Mouse (Mus musculus): ENCODE data around the gene Gm20388. TPM values are rescaled to one million over a fixed set of nuclear protein-coding genes. Genes with fewer than 3 reads are reported as not detected.

Gene Gm20388
- total RNA-seq, 1 experiment, result 27.0 TPM

GRCm38 (mm10) chr8:123832757-123833156, 3922.1 kb downstream of the Gm20388 start:
- TF ChIP-seq HCFC1 (IDR thresholded peaks at IDR 0.05; ENCODE audit: borderline replicate concordance, insufficient read depth, low read length), result no peak
- no peak for TF ChIP-seq MAFK (IDR thresholded peaks at IDR 0.05; ENCODE audit: insufficient read depth, low read depth, low read length)
- peaks cover 50% of the 10 kb centered on the region for H3K36me3 ChIP-seq (ENCODE audit: control insufficient read depth, insufficient read depth, low read length, poor library complexity, severe bottlenecking)
- no peak overlapping the region for H3K4me3 ChIP-seq (ENCODE audit: insufficient read depth in 1 of 2, low read depth in 1 of 2, low read length in 2 of 2, poor library complexity in 1 of 2, severe bottlenecking in 1 of 2)
- in situ Hi-C loops (cut with MboI; ENCODE audit: low sequenced_read_pairs in 2 of 2, unreplicated experiment in 2 of 2), result no loop called here
- no peak for DNase-seq (ENCODE audit: low read depth, low spot score)
- H3K4me1 ChIP-seq (ENCODE audit: control insufficient read depth in 2 of 2, insufficient read depth in 2 of 2, low read length in 2 of 2, poor library complexity in 1 of 2), result peaks cover 2 to 4% of the 10 kb centered on the region in 2 experiments; a peak in 1 of 4 replicates
- H3K27ac ChIP-seq (ENCODE audit: insufficient read depth, low read depth, low read length, poor library complexity, severe bottlenecking), result no peak overlapping the region
- no peaks in the 10 kb centered on the region for H3K9me3 ChIP-seq (ENCODE audit: control insufficient read depth, insufficient read depth, low read depth, low read length)
- no peak overlapping the region for H3K9ac ChIP-seq (ENCODE audit: insufficient read depth, low read depth, low read length, poor library complexity, severe bottlenecking)

- in situ Hi-C loops (cut with MboI; ENCODE audit: low sequenced_read_pairs in 2 of 2, unreplicated experiment in 2 of 2), result no loop called here
- Histone ChIP-seq H3K4me1 (ENCODE audit: control insufficient read depth in 2 of 2, insufficient read depth in 2 of 2, low read length in 2 of 2, poor library complexity in 1 of 2) (peaks cover 2 to 4% of the 10 kb centered on the region in 2 experiments; a peak in 1 of 4 replicates), H3K9me3 (ENCODE audit: control insufficient read depth, insufficient read depth, low read depth, low read length) (no peaks in the 10 kb centered on the region), H3K27ac (ENCODE audit: insufficient read depth, low read depth, low read length, poor library complexity, severe bottlenecking) (no peak overlapping the region), H3K36me3 (ENCODE audit: control insufficient read depth, insufficient read depth, low read length, poor library complexity, severe bottlenecking) (peaks cover 34% of the 10 kb centered on the region), H3K4me3 (ENCODE audit: insufficient read depth in 1 of 2, low read depth in 1 of 2, low read length in 2 of 2, poor library complexity in 1 of 2, severe bottlenecking in 1 of 2) (no peak overlapping the region), H3K9ac (ENCODE audit: insufficient read depth, low read depth, low read length, poor library complexity, severe bottlenecking) (no peak overlapping the region)
- no peak for TF ChIP-seq ZNF384 (IDR thresholded peaks at IDR 0.05; ENCODE audit: low read depth, low read length)
- DNase-seq (ENCODE audit: low read depth, low spot score), result peak; percentile 81
Observed at GRCm38 (mm10) chr8:123835451-123835850, 3924.8 kb downstream of the Gm20388 start.

- Histone ChIP-seq H3K9me3 (ENCODE audit: control insufficient read depth, insufficient read depth, low read depth, low read length) (no peaks in the 10 kb centered on the region), H3K27ac (ENCODE audit: insufficient read depth, low read depth, low read length, poor library complexity, severe bottlenecking) (no peak overlapping the region), H3K4me1 (ENCODE audit: control insufficient read depth in 2 of 2, insufficient read depth in 2 of 2, low read length in 2 of 2, poor library complexity in 1 of 2) (peaks cover 2 to 4% of the 10 kb centered on the region in 2 experiments; a peak in 1 of 4 replicates), H3K9ac (ENCODE audit: insufficient read depth, low read depth, low read length, poor library complexity, severe bottlenecking) (no peak overlapping the region), H3K4me3 (ENCODE audit: insufficient read depth in 1 of 2, low read depth in 1 of 2, low read length in 2 of 2, poor library complexity in 1 of 2, severe bottlenecking in 1 of 2) (no peak overlapping the region), H3K36me3 (ENCODE audit: control insufficient read depth, insufficient read depth, low read length, poor library complexity, severe bottlenecking) (peaks cover 34% of the 10 kb centered on the region)
- DNase-seq (ENCODE audit: low read depth, low spot score), result no peak
- no peak for TF ChIP-seq HCFC1 (IDR thresholded peaks at IDR 0.05; ENCODE audit: borderline replicate concordance, insufficient read depth, low read length)
- TF ChIP-seq ZNF384 (IDR thresholded peaks at IDR 0.05; ENCODE audit: low read depth, low read length), result no peak
- no peak for TF ChIP-seq CHD2 (IDR thresholded peaks at IDR 0.05; ENCODE audit: low read depth, low read length)
- TF ChIP-seq MAFK (IDR thresholded peaks at IDR 0.05; ENCODE audit: insufficient read depth, low read depth, low read length), result no peak
- TF ChIP-seq ZC3H11A (IDR thresholded peaks at IDR 0.05; ENCODE audit: borderline replicate concordance, low read depth, low read length), result no peak
- in situ Hi-C loops (cut with MboI; ENCODE audit: low sequenced_read_pairs in 2 of 2, unreplicated experiment in 2 of 2), result no loop called here
Observed at GRCm38 (mm10) chr8:123836354-123836753, 3925.7 kb downstream of the Gm20388 start.

- peaks cover 2 to 5% of the 10 kb centered on the region in 2 experiments; a peak in 2 of 4 replicates for H3K4me1 ChIP-seq (ENCODE audit: control insufficient read depth in 2 of 2, insufficient read depth in 2 of 2, low read length in 2 of 2, poor library complexity in 1 of 2)
- peaks cover 22% of the 10 kb centered on the region for H3K36me3 ChIP-seq (ENCODE audit: control insufficient read depth, insufficient read depth, low read length, poor library complexity, severe bottlenecking)
- H3K9me3 ChIP-seq (ENCODE audit: control insufficient read depth, insufficient read depth, low read depth, low read length), result no peaks in the 10 kb centered on the region
- no peak overlapping the region for H3K9ac ChIP-seq (ENCODE audit: insufficient read depth, low read depth, low read length, poor library complexity, severe bottlenecking)
- H3K4me3 ChIP-seq (ENCODE audit: insufficient read depth in 1 of 2, low read depth in 1 of 2, low read length in 2 of 2, poor library complexity in 1 of 2, severe bottlenecking in 1 of 2), result no peak overlapping the region
- no peak overlapping the region for H3K27ac ChIP-seq (ENCODE audit: insufficient read depth, low read depth, low read length, poor library complexity, severe bottlenecking)
- TF ChIP-seq HCFC1 (IDR thresholded peaks at IDR 0.05; ENCODE audit: borderline replicate concordance, insufficient read depth, low read length) (no peak), ZNF384 (IDR thresholded peaks at IDR 0.05; ENCODE audit: low read depth, low read length) (no peak), ZC3H11A (IDR thresholded peaks at IDR 0.05; ENCODE audit: borderline replicate concordance, low read depth, low read length) (no peak), MAFK (IDR thresholded peaks at IDR 0.05; ENCODE audit: insufficient read depth, low read depth, low read length) (no peak), CHD2 (IDR thresholded peaks at IDR 0.05; ENCODE audit: low read depth, low read length) (no peak)
- in situ Hi-C loops (cut with MboI; ENCODE audit: low sequenced_read_pairs in 2 of 2, unreplicated experiment in 2 of 2), result no loop called here
- DNase-seq (ENCODE audit: low read depth, low spot score), result no peak
Observed at GRCm38 (mm10) chr8:123838496-123838895, 3927.9 kb downstream of the Gm20388 start.

GRCm38 (mm10) chr8:123840578-123841345, 3930.1 kb downstream of the Gm20388 start:
- H3K36me3 ChIP-seq (ENCODE audit: control insufficient read depth, insufficient read depth, low read length, poor library complexity, severe bottlenecking), result peaks cover 7% of the 10 kb centered on the region; the same call in 1 of the 2 replicates

More at GRCm38 (mm10) chr8:123840578-123841345, 3930.1 kb downstream of the Gm20388 start:
- H3K9me3 ChIP-seq (ENCODE audit: control insufficient read depth, insufficient read depth, low read depth, low read length), result no peaks in the 10 kb centered on the region
- H3K4me1 ChIP-seq (ENCODE audit: control insufficient read depth in 2 of 2, insufficient read depth in 2 of 2, low read length in 2 of 2, poor library complexity in 1 of 2), result peaks cover 0 to 2% of the 10 kb centered on the region in 2 experiments; a peak in 1 of 4 replicates
- TF ChIP-seq CHD2 (IDR thresholded peaks at IDR 0.05; ENCODE audit: low read depth, low read length) (no peak), ZNF384 (IDR thresholded peaks at IDR 0.05; ENCODE audit: low read depth, low read length) (no peak), HCFC1 (IDR thresholded peaks at IDR 0.05; ENCODE audit: borderline replicate concordance, insufficient read depth, low read length) (no peak), ZC3H11A (IDR thresholded peaks at IDR 0.05; ENCODE audit: borderline replicate concordance, low read depth, low read length) (no peak), MAFK (IDR thresholded peaks at IDR 0.05; ENCODE audit: insufficient read depth, low read depth, low read length) (no peak)
- H3K27ac ChIP-seq (ENCODE audit: insufficient read depth, low read depth, low read length, poor library complexity, severe bottlenecking), result no peak overlapping the region
- in situ Hi-C loops (cut with MboI; ENCODE audit: low sequenced_read_pairs in 2 of 2, unreplicated experiment in 2 of 2), result no loop called here
- no peak for DNase-seq (ENCODE audit: low read depth, low spot score)
- no peak overlapping the region for H3K9ac ChIP-seq (ENCODE audit: insufficient read depth, low read depth, low read length, poor library complexity, severe bottlenecking)
- no peak overlapping the region for H3K4me3 ChIP-seq (ENCODE audit: insufficient read depth in 1 of 2, low read depth in 1 of 2, low read length in 2 of 2, poor library complexity in 1 of 2, severe bottlenecking in 1 of 2)
